Mouse (Mus musculus): ENCODE measurements around the gene Magi2. TPM values are rescaled to one million over a fixed set of nuclear protein-coding genes. Genes with fewer than 3 reads are reported as not detected.

Gene Magi2
- polyA plus RNA-seq, 1 experiment = 0.60 TPM

- no peaks in the 10 kb centered on the region for H3K36me3 ChIP-seq (ENCODE audit: control insufficient read depth, insufficient read depth, low read length)
- no peak overlapping the region for H3K27ac ChIP-seq (ENCODE audit: insufficient read depth, low read depth, low read length)
- H3K27me3 ChIP-seq (ENCODE audit: control insufficient read depth, insufficient read depth, low read length) = no peaks in the 10 kb centered on the region
- no peaks in the 10 kb centered on the region for H3K4me1 ChIP-seq (ENCODE audit: control insufficient read depth, insufficient read depth, insufficient read length, low read length)
- H3K4me3 ChIP-seq (ENCODE audit: low read depth, low read length) = no peak overlapping the region
- no peak for TF ChIP-seq CTCF (IDR thresholded peaks at IDR 0.05; ENCODE audit: extremely low read depth, insufficient read length, insufficient replicate concordance, low read depth, low read length)
- no peak for TF ChIP-seq POLR2A (IDR thresholded peaks at IDR 0.05; ENCODE audit: low read depth, low read length)
- WGBS = 47% methylated on average over 1 of the region's 1 CpGs
Measured at GRCm38 (mm10) chr5:20328901-20329300, 1102.1 kb downstream of the Magi2 start.

GRCm38 (mm10) chr5:20330025-20330424, 1103.2 kb downstream of the Magi2 start:
- no peaks in the 10 kb centered on the region for H3K4me1 ChIP-seq (ENCODE audit: control insufficient read depth, insufficient read depth, insufficient read length, low read length)
- H3K4me3 ChIP-seq (ENCODE audit: low read depth, low read length) = no peak overlapping the region
- TF ChIP-seq POLR2A (IDR thresholded peaks at IDR 0.05; ENCODE audit: low read depth, low read length) = no peak
- no peak for TF ChIP-seq CTCF (IDR thresholded peaks at IDR 0.05; ENCODE audit: extremely low read depth, insufficient read length, insufficient replicate concordance, low read depth, low read length)
- WGBS = 78% methylated on average over 3 of the region's 3 CpGs
- no peaks in the 10 kb centered on the region for H3K36me3 ChIP-seq (ENCODE audit: control insufficient read depth, insufficient read depth, low read length)
- no peak overlapping the region for H3K27ac ChIP-seq (ENCODE audit: insufficient read depth, low read depth, low read length)
- H3K27me3 ChIP-seq (ENCODE audit: control insufficient read depth, insufficient read depth, low read length) = no peaks in the 10 kb centered on the region

GRCm38 (mm10) chr5:20332574-20332973, 1105.7 kb downstream of the Magi2 start:
- no peaks in the 10 kb centered on the region for H3K27me3 ChIP-seq (ENCODE audit: control insufficient read depth, insufficient read depth, low read length)
- H3K4me3 ChIP-seq (ENCODE audit: low read depth, low read length) = no peak overlapping the region
- WGBS = 74% methylated on average over 4 of the region's 4 CpGs
- no peaks in the 10 kb centered on the region for H3K4me1 ChIP-seq (ENCODE audit: control insufficient read depth, insufficient read depth, insufficient read length, low read length)
- TF ChIP-seq POLR2A (IDR thresholded peaks at IDR 0.05; ENCODE audit: low read depth, low read length) (no peak), CTCF (IDR thresholded peaks at IDR 0.05; ENCODE audit: extremely low read depth, insufficient read length, insufficient replicate concordance, low read depth, low read length) (no peak)
- H3K27ac ChIP-seq (ENCODE audit: insufficient read depth, low read depth, low read length) = no peak overlapping the region
- H3K36me3 ChIP-seq (ENCODE audit: control insufficient read depth, insufficient read depth, low read length) = no peaks in the 10 kb centered on the region

GRCm38 (mm10) chr5:20334549-20334948, 1107.7 kb downstream of the Magi2 start:
- Histone ChIP-seq H3K4me1 (ENCODE audit: control insufficient read depth, insufficient read depth, insufficient read length, low read length) (no peaks in the 10 kb centered on the region), H3K4me3 (ENCODE audit: low read depth, low read length) (no peak overlapping the region), H3K27ac (ENCODE audit: insufficient read depth, low read depth, low read length) (no peak overlapping the region), H3K27me3 (ENCODE audit: control insufficient read depth, insufficient read depth, low read length) (no peaks in the 10 kb centered on the region), H3K36me3 (ENCODE audit: control insufficient read depth, insufficient read depth, low read length) (no peaks in the 10 kb centered on the region)
- no peak for TF ChIP-seq POLR2A (IDR thresholded peaks at IDR 0.05; ENCODE audit: low read depth, low read length)
- TF ChIP-seq CTCF (IDR thresholded peaks at IDR 0.05; ENCODE audit: extremely low read depth, insufficient read length, insufficient replicate concordance, low read depth, low read length) = no peak

GRCm38 (mm10) chr5:20352941-20353340, 1126.1 kb downstream of the Magi2 start:
- 87% methylated on average over 8 of the region's 8 CpGs for WGBS
- Histone ChIP-seq H3K36me3 (ENCODE audit: control insufficient read depth, insufficient read depth, low read length) (no peaks in the 10 kb centered on the region), H3K27ac (ENCODE audit: insufficient read depth, low read depth, low read length) (no peak overlapping the region), H3K4me3 (ENCODE audit: low read depth, low read length) (no peak overlapping the region), H3K4me1 (ENCODE audit: control insufficient read depth, insufficient read depth, insufficient read length, low read length) (no peaks in the 10 kb centered on the region), H3K27me3 (ENCODE audit: control insufficient read depth, insufficient read depth, low read length) (no peaks in the 10 kb centered on the region)
- no peak for TF ChIP-seq CTCF (IDR thresholded peaks at IDR 0.05; ENCODE audit: extremely low read depth, insufficient read length, insufficient replicate concordance, low read depth, low read length)
- no peak for TF ChIP-seq POLR2A (IDR thresholded peaks at IDR 0.05; ENCODE audit: low read depth, low read length)

- no peaks in the 10 kb centered on the region for H3K27me3 ChIP-seq (ENCODE audit: control insufficient read depth, insufficient read depth, low read length)
- no peaks in the 10 kb centered on the region for H3K4me1 ChIP-seq (ENCODE audit: control insufficient read depth, insufficient read depth, insufficient read length, low read length)
- H3K36me3 ChIP-seq (ENCODE audit: control insufficient read depth, insufficient read depth, low read length) = no peaks in the 10 kb centered on the region
- H3K4me3 ChIP-seq (ENCODE audit: low read depth, low read length) = no peak overlapping the region
- WGBS = 54% methylated on average over 5 of the region's 5 CpGs
- H3K27ac ChIP-seq (ENCODE audit: insufficient read depth, low read depth, low read length) = no peak overlapping the region
- TF ChIP-seq POLR2A (IDR thresholded peaks at IDR 0.05; ENCODE audit: low read depth, low read length) = no peak
- no peak for TF ChIP-seq CTCF (IDR thresholded peaks at IDR 0.05; ENCODE audit: extremely low read depth, insufficient read length, insufficient replicate concordance, low read depth, low read length)
Measured at GRCm38 (mm10) chr5:20358437-20358836, 1131.6 kb downstream of the Magi2 start.

- no peak for TF ChIP-seq CTCF (IDR thresholded peaks at IDR 0.05; ENCODE audit: extremely low read depth, insufficient read length, insufficient replicate concordance, low read depth, low read length)
- TF ChIP-seq POLR2A (IDR thresholded peaks at IDR 0.05; ENCODE audit: low read depth, low read length) = no peak
- Histone ChIP-seq H3K36me3 (ENCODE audit: control insufficient read depth, insufficient read depth, low read length) (no peaks in the 10 kb centered on the region), H3K4me1 (ENCODE audit: control insufficient read depth, insufficient read depth, insufficient read length, low read length) (no peaks in the 10 kb centered on the region), H3K27ac (ENCODE audit: insufficient read depth, low read depth, low read length) (no peak overlapping the region), H3K4me3 (ENCODE audit: low read depth, low read length) (no peak overlapping the region), H3K27me3 (ENCODE audit: control insufficient read depth, insufficient read depth, low read length) (no peaks in the 10 kb centered on the region)
- 79% methylated on average over 3 of the region's 3 CpGs for WGBS
Measured at GRCm38 (mm10) chr5:20359021-20359420, 1132.2 kb downstream of the Magi2 start.

- Histone ChIP-seq H3K4me3 (ENCODE audit: low read depth, low read length) (no peak overlapping the region), H3K36me3 (ENCODE audit: control insufficient read depth, insufficient read depth, low read length) (no peaks in the 10 kb centered on the region), H3K27ac (ENCODE audit: insufficient read depth, low read depth, low read length) (no peak overlapping the region), H3K4me1 (ENCODE audit: control insufficient read depth, insufficient read depth, insufficient read length, low read length) (no peaks in the 10 kb centered on the region), H3K27me3 (ENCODE audit: control insufficient read depth, insufficient read depth, low read length) (no peaks in the 10 kb centered on the region)
- 70% methylated on average over 3 of the region's 3 CpGs for WGBS
- TF ChIP-seq POLR2A (IDR thresholded peaks at IDR 0.05; ENCODE audit: low read depth, low read length) (no peak), CTCF (IDR thresholded peaks at IDR 0.05; ENCODE audit: extremely low read depth, insufficient read length, insufficient replicate concordance, low read depth, low read length) (no peak)
Measured at GRCm38 (mm10) chr5:20362154-20362553, 1135.3 kb downstream of the Magi2 start.
